Mouse (Mus musculus): ENCODE data around the gene 1700037H04Rik. TPM values are rescaled to one million over a fixed set of nuclear protein-coding genes. Genes with fewer than 3 reads are reported as not detected.

1700037H04Rik gene
- polyA plus RNA-seq, 1 experiment from 2014 or later, result 94.3 TPM

DNA sequence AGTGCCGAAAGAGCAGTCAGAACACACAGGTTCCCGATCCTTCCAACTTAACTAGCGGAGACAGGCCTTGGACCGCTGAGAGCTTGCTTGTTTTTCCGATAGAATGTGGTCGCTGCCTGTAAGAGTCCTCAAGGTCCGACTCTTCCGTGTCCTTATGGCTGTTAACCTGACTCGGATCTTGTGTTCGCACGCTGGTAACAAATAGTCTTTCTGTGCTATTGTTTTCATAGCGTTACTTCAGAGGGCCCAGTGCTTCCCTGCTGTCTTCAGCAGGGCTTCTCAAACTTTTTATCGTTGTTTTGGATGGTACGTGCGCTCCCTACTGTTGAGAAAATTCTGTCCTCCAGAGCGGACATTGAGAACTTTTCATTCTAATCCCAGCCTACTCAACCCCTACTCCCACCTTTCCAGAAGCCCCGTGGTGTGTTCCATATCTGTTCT is 810 bp upstream of the 1700037H04Rik start:
- peak overlapping the region; percentile 59 for H3K4me3 ChIP-seq
- H3K4me1 ChIP-seq (replicated peaks), result peaks cover 42% of the 10 kb centered on the region
- H3K9me3 ChIP-seq, result peaks cover 5% of the 10 kb centered on the region; the same call in 1 of the 2 replicates
- under 1% methylated on average over 17 of the region's 17 CpGs for whole genome bisulfite sequencing
- 0 out of 2 replicates have a peak, but pooled peaks cover under 1% of the 10 kb centered on the region for H3K36me3 ChIP-seq
- peak overlapping the region; percentile 97 for H3K27ac ChIP-seq
- no peak for ATAC-seq (ENCODE audit: low FRiP score)
- H3K4me2 ChIP-seq, result peak overlapping the region; percentile 94
- H3K9ac ChIP-seq, result peak overlapping the region; percentile 75
- H3K27me3 ChIP-seq, result no peaks in the 10 kb centered on the region

DNA sequence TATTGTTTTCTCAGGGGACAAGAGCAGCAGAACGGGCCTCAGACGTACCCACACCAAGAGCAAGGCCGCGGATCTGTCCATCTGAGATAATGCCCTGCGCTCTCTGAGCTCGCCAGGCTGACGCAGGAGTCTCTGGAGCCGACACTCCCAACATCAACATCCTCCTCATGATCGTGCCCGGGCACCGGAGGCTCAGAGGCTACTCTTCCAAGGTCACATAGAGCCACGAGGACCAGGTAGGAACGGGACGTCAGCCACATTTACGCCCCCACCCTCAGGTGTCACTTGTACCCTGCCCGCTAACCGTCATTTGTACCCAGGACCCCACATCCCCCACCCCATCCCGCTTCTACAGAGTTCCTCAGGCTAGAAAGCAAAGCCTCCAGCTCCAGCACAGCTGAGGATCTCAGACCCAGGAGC is 380 bp downstream of the 1700037H04Rik start:
- H3K4me1 ChIP-seq (replicated peaks), result peaks cover 42% of the 10 kb centered on the region
- H3K27ac ChIP-seq, result peak overlapping the region; percentile 97
- peak overlapping the region; percentile 59 for H3K4me3 ChIP-seq
- H3K9me3 ChIP-seq, result 0 out of 2 replicates have a peak, but pooled peaks cover under 1% of the 10 kb centered on the region
- under 1% methylated on average over 18 of the region's 18 CpGs for WGBS
- peak; percentile 77 for ATAC-seq (ENCODE audit: low FRiP score)
- peak overlapping the region; percentile 88 for H3K9ac ChIP-seq
- peak overlapping the region; percentile 94 for H3K4me2 ChIP-seq
- H3K27me3 ChIP-seq, result no peaks in the 10 kb centered on the region
- peaks cover 10% of the 10 kb centered on the region for H3K36me3 ChIP-seq

DNA sequence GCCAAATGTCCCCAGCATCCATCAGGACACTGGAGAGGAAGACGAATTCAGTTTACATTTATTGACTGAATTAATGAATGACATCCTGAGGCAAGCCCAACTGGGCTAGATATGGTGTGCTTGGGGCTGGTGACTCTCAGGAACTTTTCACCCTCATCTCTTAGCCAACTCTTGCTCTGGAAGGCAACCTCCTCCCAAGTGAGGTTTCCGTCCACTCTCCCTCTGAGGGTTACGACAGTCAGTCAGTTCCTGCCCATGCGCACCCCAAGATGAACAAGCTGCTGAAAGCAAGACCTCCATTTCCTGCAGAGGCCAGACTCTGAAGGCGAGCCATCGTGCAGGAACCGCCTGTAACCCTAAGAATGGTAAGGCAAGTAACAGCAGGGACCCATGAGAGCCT is 2.9 kb downstream of the 1700037H04Rik start:
- Histone ChIP-seq H3K27ac (no peak overlapping the region), H3K9me3 (no peaks in the 10 kb centered on the region), H3K36me3 (peaks cover 26% of the 10 kb centered on the region), H3K4me3 (no peak overlapping the region), H3K27me3 (no peaks in the 10 kb centered on the region), H3K4me2 (no peak overlapping the region), H3K4me1 (replicated peaks) (peaks cover 42% of the 10 kb centered on the region), H3K9ac (peak overlapping the region; percentile 44; the same call in 1 of the 2 replicates)
- ATAC-seq (ENCODE audit: low FRiP score), result no peak
- 88% methylated on average over 7 of the region's 7 CpGs for WGBS

DNA sequence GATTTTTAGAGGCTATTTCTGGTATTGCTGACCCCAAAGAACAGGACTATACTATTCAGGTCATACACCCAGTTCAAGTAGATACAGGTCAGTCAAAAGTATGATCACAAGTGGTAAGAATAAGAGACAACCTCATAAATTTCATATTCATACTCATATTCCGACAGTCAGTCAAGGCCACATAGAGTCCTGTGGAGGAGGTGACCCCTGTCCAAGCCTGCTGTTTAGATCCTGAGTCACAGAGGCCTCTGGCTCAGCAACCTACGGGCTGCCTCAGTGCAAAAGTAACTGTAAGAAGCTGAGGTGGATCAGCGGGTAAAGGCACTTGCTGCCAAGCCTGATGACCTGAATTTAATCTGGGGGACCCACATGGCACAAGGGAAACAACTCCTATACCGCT is 5.8 kb downstream of the 1700037H04Rik start:
- Histone ChIP-seq H3K9ac (no peak overlapping the region), H3K27ac (no peak overlapping the region), H3K27me3 (no peaks in the 10 kb centered on the region), H3K4me2 (no peak overlapping the region), H3K9me3 (no peaks in the 10 kb centered on the region), H3K4me1 (replicated peaks) (peaks cover 31% of the 10 kb centered on the region), H3K4me3 (no peak overlapping the region), H3K36me3 (peaks cover 55% of the 10 kb centered on the region)
- ATAC-seq (ENCODE audit: low FRiP score), result no peak
- WGBS, result 90% methylated on average over 4 of the region's 4 CpGs

DNA sequence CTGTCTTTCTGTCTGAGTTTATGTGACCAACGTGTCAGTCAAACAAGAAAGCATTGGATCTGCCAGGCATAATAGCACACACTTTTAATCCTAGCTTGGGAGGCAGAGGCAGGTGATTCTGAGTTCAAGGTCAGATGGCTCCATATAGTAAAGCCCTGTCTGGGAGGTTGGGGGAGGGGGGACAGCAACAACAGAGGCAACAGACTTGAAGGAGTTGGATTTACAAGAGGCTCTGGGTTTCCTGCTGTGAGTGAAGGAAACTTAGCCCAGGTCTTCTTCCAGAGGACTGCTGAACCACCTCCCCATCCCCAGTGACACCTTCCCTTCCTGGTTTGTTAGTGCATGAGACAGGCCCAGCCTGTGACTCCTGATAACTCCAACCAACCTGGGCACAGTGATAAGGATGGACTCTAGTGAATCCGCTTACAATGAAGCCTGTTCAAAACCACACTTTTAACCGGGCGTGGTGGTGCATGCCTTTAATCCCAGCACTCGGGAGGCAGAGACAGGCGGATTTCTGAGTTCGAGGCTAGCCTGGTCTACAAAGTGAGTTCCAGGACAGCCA is 7.6 kb downstream of the 1700037H04Rik start:
- Histone ChIP-seq H3K36me3 (peaks cover 73% of the 10 kb centered on the region), H3K4me2 (no peak overlapping the region), H3K27me3 (no peaks in the 10 kb centered on the region), H3K27ac (no peak overlapping the region), H3K4me1 (replicated peaks) (peaks cover 13% of the 10 kb centered on the region), H3K4me3 (no peak overlapping the region), H3K9me3 (no peaks in the 10 kb centered on the region), H3K9ac (no peak overlapping the region)
- 94% methylated on average over 7 of the region's 7 CpGs for WGBS
- ATAC-seq (ENCODE audit: low FRiP score), result no peak

DNA sequence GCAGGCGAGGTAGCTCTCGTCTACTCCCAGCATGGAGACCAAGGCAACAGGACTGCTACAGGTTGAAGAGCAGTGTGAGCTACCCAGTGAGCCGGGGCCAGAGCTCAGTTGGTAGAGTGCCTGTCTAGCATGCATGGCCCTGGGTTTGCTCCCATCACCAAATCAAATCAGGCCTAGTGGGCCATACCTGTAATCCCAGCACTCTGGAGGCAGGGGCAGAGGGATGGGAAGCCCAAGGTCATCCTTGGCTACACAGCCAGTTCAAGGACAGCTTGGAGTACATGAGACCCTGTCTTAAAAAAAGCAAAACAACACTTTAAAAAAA is 10.7 kb downstream of the 1700037H04Rik start:
- Histone ChIP-seq H3K9ac (no peak overlapping the region), H3K4me1 (replicated peaks) (no peaks in the 10 kb centered on the region), H3K36me3 (peaks cover 93% of the 10 kb centered on the region), H3K27me3 (no peaks in the 10 kb centered on the region), H3K27ac (no peak overlapping the region), H3K4me2 (no peak overlapping the region), H3K9me3 (no peaks in the 10 kb centered on the region), H3K4me3 (no peak overlapping the region)
- 93% methylated on average over 3 of the region's 3 CpGs for WGBS
- ATAC-seq (ENCODE audit: low FRiP score), result no peak

DNA sequence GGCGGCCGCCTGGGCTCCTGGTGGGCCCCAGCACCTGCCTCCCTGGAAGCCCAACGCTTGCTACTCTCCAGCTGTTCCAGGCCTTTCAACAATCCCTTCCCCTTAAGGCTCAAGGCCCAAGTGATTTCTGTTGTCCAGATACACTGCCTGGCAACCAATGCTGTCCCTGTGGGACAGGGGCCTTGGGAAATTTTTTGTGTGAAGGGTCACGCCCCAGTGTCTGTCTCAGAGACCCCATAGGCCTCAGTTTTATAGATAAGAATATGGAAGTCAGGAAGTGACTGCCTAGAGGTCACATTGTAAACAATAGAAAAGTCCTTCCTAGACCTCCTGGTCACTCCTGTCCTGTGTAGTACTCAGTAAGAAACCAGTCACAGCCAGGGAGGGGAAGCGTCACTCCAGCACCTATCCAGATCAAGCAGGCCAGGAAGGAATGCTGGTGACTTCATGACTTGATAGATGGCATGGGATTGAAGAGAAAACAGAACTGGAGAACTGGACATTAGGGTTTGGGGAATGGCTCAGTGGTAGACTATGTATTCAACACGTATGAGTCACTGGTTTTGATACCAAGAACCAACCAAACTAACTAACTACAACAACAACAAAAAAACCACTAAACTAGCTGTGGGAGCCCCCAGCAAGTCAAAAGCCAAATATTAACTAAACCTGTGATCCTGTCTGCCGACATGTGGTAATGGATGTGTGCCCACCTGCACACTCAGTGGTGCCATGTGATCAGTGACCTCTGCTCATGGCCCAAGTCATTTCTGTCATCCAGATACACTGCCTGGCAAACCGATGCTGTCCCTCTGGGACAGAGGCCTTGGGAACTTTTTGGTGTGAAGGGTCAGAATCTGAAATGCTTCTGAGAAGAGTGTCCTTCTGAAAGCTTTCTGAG is 11.3 kb downstream of the 1700037H04Rik start:
- H3K36me3 ChIP-seq, result peaks cover 97% of the 10 kb centered on the region
- H3K27ac ChIP-seq, result no peak overlapping the region
- H3K4me3 ChIP-seq, result no peak overlapping the region
- no peak overlapping the region for H3K9ac ChIP-seq
- no peaks in the 10 kb centered on the region for H3K4me1 ChIP-seq (replicated peaks)
- 85% methylated on average over 8 of the region's 8 CpGs for WGBS
- H3K9me3 ChIP-seq, result no peaks in the 10 kb centered on the region
- no peak for ATAC-seq (ENCODE audit: low FRiP score)
- H3K27me3 ChIP-seq, result no peaks in the 10 kb centered on the region
- no peak overlapping the region for H3K4me2 ChIP-seq

DNA sequence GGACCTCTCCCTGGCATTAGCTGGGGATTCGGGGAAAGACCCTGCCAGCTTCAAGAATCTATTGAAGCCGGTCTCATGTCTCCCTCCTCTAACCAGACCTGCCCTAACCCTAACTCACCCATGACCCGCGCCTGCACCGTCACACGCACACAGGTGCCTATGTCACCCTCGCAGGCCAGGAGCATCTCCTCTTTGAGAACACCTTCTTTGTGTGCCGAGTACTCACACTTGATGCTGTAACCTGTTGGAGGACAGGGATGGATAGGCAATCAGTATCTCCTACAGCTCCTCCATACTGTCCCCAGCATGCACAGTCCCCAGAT is 12.9 kb downstream of the 1700037H04Rik start:
- WGBS, result 95% methylated on average over 8 of the region's 8 CpGs
- peaks cover 85% of the 10 kb centered on the region for H3K36me3 ChIP-seq
- H3K27ac ChIP-seq, result no peak overlapping the region
- H3K4me2 ChIP-seq, result no peak overlapping the region
- no peak overlapping the region for H3K9ac ChIP-seq
- peaks cover 6% of the 10 kb centered on the region; the same call in 1 of the 2 replicates for H3K4me1 ChIP-seq (replicated peaks)
- no peak overlapping the region for H3K4me3 ChIP-seq
- no peaks in the 10 kb centered on the region for H3K9me3 ChIP-seq
- no peak for ATAC-seq (ENCODE audit: low FRiP score)
- H3K27me3 ChIP-seq, result no peaks in the 10 kb centered on the region

DNA sequence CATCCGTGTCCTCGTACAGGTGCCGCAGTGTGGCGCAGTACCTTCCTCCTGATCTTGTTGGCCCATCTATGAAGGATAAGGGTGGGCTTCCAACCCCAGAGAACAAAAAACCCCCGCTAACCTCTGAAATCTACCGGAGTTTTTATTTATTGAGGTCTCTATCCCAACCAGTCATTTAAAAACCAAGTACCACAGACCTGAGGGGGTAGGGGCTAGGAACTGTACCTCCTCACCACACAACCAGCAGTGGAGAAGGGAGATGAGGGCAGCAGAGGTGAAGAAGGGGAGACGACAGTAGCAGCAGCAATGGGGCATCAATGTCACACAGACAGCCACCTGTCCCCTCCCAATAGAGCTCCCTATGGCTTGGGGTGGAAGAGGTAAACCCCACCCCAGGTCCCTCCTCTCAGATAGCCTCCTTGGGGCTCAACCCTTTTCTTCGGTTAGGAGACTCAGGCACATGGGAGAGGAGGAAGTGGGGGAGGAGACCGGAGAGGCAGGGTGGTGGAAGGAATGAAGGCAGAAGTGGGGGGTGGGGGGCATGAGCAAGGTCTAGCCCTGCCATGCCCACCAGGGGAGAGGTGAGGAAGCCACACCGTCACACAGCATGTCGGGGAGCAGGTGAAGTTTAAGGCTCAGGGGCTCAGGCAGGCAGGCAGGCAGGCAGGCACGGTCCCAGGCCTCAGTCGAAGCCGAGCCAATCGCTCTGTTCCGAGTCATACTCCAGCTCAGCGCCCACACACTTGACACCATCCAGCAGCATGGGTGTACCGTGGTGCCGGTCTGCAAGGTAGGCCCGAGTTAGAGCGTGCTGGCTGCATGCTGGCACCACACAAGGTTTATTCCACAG is 13.5 kb downstream of the 1700037H04Rik start:
- ATAC-seq (ENCODE audit: low FRiP score), result no peak
- WGBS, result 92% methylated on average over 21 of the region's 21 CpGs
- Histone ChIP-seq H3K4me2 (no peak overlapping the region), H3K27ac (no peak overlapping the region), H3K4me1 (replicated peaks) (peaks cover 6% of the 10 kb centered on the region; the same call in 1 of the 2 replicates), H3K9me3 (no peaks in the 10 kb centered on the region), H3K4me3 (no peak overlapping the region), H3K36me3 (peaks cover 79% of the 10 kb centered on the region), H3K27me3 (no peaks in the 10 kb centered on the region), H3K9ac (no peak overlapping the region)

DNA sequence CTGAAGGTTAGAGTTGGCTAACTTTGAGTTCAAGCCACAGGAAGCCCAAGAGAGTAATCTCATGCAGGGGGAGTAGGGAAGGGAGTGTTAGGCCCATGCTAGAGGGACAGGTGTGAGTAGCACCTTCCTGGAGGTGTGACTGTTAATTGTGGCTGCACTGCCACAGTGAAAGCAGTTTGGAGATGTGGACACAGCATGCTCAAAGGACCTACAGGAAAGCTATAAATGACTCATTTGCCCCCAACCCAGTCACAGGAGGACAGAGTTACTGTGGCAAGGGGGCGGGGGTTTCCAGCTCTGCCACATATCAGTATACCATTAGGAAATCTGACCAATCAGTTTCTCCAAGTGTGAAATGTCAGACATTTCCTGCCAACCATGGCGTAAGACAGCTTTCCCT is 14.3 kb downstream of the 1700037H04Rik start:
- WGBS, result 88% methylated on average over 2 of the region's 2 CpGs
- Histone ChIP-seq H3K4me2 (no peak overlapping the region), H3K27ac (no peak overlapping the region), H3K4me1 (replicated peaks) (peaks cover 6% of the 10 kb centered on the region; the same call in 1 of the 2 replicates), H3K9ac (no peak overlapping the region), H3K9me3 (no peaks in the 10 kb centered on the region), H3K27me3 (no peaks in the 10 kb centered on the region), H3K4me3 (no peak overlapping the region), H3K36me3 (peaks cover 71% of the 10 kb centered on the region)
- ATAC-seq (ENCODE audit: low FRiP score), result no peak

DNA sequence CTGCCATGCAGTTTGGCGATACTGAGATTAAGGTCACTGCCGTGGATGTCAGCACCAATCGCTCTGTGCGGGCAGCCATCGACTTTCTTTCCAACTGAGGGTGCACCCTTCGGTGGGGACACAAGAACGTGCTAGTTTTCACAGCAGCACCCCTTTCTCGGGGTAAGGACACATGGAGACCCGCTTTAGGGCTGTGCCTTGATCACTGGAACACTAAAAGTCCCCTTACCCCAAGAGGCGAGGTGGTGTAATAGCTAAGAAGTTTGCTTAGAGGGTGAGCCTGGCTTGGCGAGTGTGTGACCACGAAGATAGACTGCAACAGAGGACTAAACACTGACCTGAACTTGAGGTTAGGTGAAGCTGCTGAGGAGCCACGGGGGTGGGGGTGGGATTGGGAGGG is 14.8 kb downstream of the 1700037H04Rik start:
- Histone ChIP-seq H3K9ac (no peak overlapping the region), H3K4me3 (no peak overlapping the region), H3K4me1 (replicated peaks) (peaks cover 6% of the 10 kb centered on the region; the same call in 1 of the 2 replicates), H3K9me3 (no peaks in the 10 kb centered on the region), H3K27ac (no peak overlapping the region), H3K27me3 (no peaks in the 10 kb centered on the region), H3K4me2 (no peak overlapping the region), H3K36me3 (peaks cover 66% of the 10 kb centered on the region)
- 69% methylated on average over 13 of the region's 13 CpGs for WGBS
- no peak for ATAC-seq (ENCODE audit: low FRiP score)
